Mouse (Mus musculus) spleen, adult 18-20 months (tissue): ENCODE results near the gene Ankrd66.
"Not testable (repeated sequence)": the region's sequence is repeated elsewhere in the genome, so short reads cannot be mapped to it uniquely, and the experiment has no call there.

Source experiments
- DNase-seq, 2 experiments: peaks; one replicate each; pipeline ENCODE4 v3.0.0; 2022; ENCODE audit warnings: mixed read lengths in 2 of 2

Gene Ankrd66

GRCm38 (mm10) chr17:43536841-43537240 is 6.6 kb downstream of the Ankrd66 start:
- DNase-seq, result not testable (repeated sequence)

DNA sequence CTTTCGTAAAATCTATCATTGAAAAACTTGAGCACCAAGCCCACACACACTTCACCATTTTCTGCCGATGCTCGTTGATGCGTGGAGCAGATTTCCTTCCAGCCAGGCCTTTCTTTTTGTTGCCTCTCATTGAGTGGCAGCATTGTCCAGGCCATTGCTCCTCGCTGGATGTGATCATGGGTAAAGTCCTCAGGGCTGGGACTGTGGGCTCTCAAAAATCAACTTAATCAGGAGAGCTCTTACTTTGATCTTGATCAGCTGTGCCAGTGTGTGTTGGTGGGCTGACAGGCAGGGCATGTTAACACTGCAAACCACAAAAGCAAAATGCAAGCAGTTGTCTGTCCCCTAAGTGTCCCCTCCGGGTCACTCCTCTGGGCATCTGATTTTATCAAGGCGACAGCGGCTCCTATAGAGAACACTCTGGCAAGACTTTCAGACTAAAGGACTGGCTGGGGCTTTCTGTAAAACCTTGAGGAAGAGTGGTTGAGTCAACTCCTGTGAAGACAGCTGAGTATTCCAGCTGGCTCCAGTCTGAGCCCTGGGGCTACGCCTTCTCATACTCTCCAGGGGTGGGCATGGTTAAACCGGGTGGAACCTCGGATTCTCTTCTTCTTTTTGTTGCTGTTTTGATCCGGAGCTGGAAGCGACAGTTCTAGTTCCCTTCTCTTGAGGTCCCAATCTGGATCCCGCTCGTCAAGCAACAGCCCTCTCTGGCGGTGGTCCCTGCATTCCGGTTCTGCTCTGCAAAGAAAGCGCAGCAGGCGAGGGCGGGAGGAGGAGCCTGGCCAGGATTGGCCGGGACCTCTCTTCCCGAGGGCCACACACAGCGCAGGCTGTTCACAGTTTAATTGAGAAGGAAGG is 8.8 kb downstream of the Ankrd66 start:
- DNase-seq, result no peak

DNA sequence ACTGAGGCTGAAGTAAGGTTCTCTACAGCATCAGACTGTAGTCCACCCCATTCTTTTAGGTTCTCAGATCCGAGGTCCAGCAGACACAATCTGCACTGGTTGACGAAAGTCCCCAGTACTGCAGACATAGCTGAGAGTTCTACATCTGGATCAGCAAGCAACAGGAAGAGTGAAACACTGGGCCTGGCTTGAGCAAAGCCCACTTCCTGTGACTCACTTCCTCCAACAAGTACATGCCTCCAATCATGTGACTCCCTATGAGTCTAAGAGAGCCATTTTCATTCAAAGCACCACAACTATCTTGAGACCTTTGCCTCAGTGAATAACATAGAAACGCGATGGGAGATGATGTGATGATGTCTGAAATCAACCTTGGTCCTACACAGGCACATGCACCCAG is 12.2 kb downstream of the Ankrd66 start:
- DNase-seq, result no peak

GRCm38 (mm10) chr17:43530507-43530906 is 12.9 kb downstream of the Ankrd66 start:
- no peak for DNase-seq

GRCm38 (mm10) chr17:43520166-43520565 is 23.3 kb downstream of the Ankrd66 start:
- DNase-seq, result no peak

GRCm38 (mm10) chr17:43518644-43519409 is 24.6 kb downstream of the Ankrd66 start:
- peak; percentile 5 to 56 for DNase-seq

- DNase-seq, result no peak
Observed at GRCm38 (mm10) chr17:43510782-43511181, 32.7 kb downstream of the Ankrd66 start.

GRCm38 (mm10) chr17:43504594-43504934 is 38.9 kb downstream of the Ankrd66 start:
- no peak for DNase-seq

DNA sequence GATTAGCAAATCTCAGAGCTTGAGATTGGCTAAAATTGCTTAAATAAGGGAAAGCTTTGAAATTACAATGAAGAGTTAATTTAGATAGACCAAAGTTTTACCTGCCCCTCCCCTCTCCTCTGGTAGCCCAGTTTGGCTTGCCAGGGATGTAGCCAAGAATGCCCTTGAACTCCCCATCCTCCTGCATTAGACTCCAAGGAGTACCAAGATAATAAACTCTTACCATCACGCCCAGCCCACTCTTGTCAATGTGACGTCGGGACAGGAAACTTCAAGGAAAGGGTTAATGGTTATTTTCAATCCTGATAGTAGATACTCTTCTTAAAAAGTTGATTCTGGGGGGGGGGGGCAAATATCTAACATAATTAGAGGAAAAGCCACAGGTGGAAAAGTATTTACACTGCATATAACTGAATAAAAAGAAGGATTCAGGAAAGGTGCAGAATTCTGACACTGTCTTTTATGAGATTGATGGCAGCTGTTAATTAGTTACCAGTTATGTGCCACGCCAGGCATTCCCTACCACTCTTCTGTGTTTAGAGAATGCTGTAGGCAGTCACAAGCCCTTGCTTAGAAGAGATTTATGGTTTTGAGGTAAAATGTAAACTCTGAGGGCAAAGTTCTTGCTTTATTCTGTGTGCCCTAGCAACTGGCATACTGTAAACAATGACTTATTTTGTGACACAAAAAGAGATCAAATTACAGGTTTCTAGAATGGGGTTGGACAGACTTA is 39.4 kb downstream of the Ankrd66 start:
- no peak for DNase-seq

DNA sequence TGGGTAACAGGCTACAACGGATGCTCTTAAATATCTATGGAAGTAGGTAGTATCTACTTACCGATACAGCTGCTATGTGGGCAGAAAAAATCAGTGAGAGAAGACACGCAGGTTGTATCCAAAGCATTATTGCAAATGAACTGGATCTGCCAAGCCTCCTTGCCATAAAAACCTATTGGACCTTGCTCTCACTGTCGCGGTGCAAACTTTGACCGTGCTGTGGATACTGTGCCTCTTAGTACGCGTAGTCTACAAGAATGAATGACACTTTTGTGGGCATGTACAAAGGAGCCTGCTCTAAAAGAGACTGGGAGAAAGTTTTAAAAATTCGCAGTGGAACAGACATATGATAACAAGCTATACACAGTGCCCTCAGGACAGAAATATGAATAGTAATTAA is 40.8 kb downstream of the Ankrd66 start, which contains the start of gene Mep1a:
TSS of gene Mep1a (minus strand) at position 221 of the 400 bp plus-strand sequence.
- no peak for DNase-seq

GRCm38 (mm10) chr17:43501631-43502030 is 41.8 kb downstream of the Ankrd66 start:
- no peak for DNase-seq

DNA sequence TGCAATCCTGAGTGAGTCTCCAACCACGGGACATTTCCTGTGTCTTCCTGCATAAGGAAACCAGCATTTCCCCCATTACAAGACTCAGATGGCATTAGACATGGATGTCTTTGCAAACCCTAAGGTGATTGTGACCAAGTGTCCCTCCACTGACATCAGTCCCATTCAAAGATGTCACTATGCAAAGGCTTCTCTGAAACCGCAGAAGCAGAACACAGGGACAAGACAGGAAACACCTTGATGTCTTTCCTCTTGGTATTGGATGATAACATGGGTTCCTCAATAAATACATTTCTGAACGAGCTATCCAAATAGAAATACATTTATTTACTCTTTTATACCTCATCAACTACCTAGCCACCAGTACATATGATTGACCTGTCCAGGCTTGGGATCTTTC is 42.2 kb downstream of the Ankrd66 start:
- no peak for DNase-seq

- no peak for DNase-seq
Observed at GRCm38 (mm10) chr17:43500513-43500912, 42.9 kb downstream of the Ankrd66 start.

- no peak for DNase-seq
Observed at GRCm38 (mm10) chr17:43497521-43497920, 45.9 kb downstream of the Ankrd66 start.

GRCm38 (mm10) chr17:43495502-43495901 is 47.9 kb downstream of the Ankrd66 start:
- DNase-seq, result no peak

GRCm38 (mm10) chr17:43490371-43490770 is 53.1 kb downstream of the Ankrd66 start:
- DNase-seq, result not testable (repeated sequence)

GRCm38 (mm10) chr17:43488439-43489151 is 54.8 kb downstream of the Ankrd66 start:
- no peak for DNase-seq

DNA sequence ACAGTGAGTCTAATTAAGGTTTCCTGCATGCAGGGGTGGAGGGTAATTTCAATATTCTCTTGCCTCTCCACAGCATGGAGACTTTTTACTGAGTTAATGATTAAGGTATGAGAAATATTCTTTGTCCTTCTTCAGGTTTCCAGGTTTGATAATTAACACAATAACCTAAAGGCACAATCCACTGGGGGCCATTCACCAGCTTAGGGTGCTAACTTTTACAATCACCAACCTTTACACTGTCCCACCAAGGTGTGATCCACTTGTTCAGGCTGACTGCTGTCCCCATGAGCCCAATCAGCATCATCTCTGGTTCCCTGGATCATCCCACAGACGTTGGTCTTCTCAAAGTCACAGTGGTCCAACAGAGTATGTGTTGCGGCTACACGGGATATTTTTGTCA is 57.5 kb downstream of the Ankrd66 start:
- no peak for DNase-seq
